Mouse (Mus musculus) E14TG2a.4 (cell line): ENCODE measurements around the gene Acer3.

Experiments used
- CTCF ChIP-seq: conservative IDR thresholded peaks from 2 replicates; pipeline ENCODE4 v1.5.1; 2014; ENCODE audit warnings: low read length
- NANOG ChIP-seq: IDR thresholded peaks from 2 replicates; pipeline ENCODE4 v1.6.1; 2014; ENCODE audit warnings: borderline replicate concordance, low read length, mixed read lengths

GRCm38 (mm10) chr7:98328311-98328710 lies 7.3 kb upstream of the Acer3 start:
- no peak for TF ChIP-seq CTCF
- TF ChIP-seq NANOG, result no peak
